Mouse (Mus musculus) gonadal fat pad, adult 2 months (tissue): Measurements from ENCODE around the gene Ccl5. TPM values are rescaled to one million over a fixed set of nuclear protein-coding genes. Genes with fewer than 3 reads are reported as not detected.
"Not testable (repeated sequence)": the region's sequence is repeated elsewhere in the genome, so short reads cannot be mapped to it uniquely, and the experiment has no call there.

Source experiments
- DNase-seq: peaks from one replicate; pipeline ENCODE4 v3.0.0-alpha.2; 2012; ENCODE audit warnings: low read depth
- polyA plus RNA-seq: library from polyadenylated mRNA; depleted of rRNA; stranded (reverse); fragments of >200 nt; gene quantifications from 2 replicates; pipeline ENCODE4 v1.2.3, GENCODE M21; 2012; rRNA removed

Gene Ccl5
- polyA plus RNA-seq: 19.1 and 24.7 TPM in 2 replicates

GRCm38 (mm10) chr11:83530360-83530759, at the start of gene Ccl5:
Gene Ccl5, minus strand, starts transcription at chr11:83530518.
- DNase-seq: no peak

DNA sequence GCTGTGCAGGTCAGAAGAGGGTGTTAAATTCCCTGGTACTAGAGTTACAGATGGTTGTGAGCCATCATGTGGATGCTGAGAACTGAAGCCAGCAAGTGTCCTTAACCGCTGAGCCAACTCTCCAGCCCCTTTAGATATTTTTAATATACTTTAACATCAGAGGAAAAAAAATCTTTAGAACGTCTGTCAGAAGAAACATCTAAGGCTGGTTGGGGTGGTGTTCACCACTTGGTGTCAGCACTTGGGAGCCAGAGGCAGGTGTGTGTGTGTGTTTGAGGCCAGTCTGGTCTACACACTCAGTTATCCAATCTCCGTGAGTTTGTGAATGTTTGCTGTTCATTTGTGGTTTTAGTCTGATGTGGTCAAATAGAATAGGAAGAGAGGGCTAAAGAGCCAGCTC, 48.7 kb upstream of the Ccl5 start:
- DNase-seq: no peak

DNA sequence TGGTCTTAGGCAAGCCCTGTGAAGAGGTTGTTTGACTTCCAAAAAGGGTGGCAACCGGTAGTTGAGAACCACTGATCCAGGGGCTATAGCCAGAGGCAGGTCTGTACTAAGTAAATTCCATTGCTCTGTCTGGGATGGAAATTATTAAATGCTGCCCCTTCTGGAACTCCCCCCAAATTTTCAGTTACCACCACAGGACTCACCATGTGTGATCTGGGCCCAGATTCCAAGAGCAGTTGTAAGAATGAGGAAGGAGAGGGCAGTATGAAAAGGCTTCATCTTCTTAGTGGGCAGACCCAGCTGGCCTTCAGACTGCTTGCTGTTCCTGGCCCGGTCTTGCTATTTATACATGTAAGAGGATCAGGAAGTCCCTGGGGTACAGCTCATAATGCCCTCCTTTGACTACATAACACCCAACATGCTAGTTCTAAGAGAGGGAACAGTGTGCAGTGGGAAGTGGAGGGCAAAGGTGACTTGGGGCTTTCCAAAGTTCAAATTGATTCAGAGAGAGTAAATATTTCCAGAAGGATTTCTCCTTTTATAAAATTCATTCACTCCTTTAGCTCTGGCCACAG, 48.0 kb upstream of the Ccl5 start, which contains the start of gene Ccl9:
Gene Ccl9 (minus strand): TSS at position 451 of the 575 bp plus-strand sequence.
- DNase-seq: no peak

DNA sequence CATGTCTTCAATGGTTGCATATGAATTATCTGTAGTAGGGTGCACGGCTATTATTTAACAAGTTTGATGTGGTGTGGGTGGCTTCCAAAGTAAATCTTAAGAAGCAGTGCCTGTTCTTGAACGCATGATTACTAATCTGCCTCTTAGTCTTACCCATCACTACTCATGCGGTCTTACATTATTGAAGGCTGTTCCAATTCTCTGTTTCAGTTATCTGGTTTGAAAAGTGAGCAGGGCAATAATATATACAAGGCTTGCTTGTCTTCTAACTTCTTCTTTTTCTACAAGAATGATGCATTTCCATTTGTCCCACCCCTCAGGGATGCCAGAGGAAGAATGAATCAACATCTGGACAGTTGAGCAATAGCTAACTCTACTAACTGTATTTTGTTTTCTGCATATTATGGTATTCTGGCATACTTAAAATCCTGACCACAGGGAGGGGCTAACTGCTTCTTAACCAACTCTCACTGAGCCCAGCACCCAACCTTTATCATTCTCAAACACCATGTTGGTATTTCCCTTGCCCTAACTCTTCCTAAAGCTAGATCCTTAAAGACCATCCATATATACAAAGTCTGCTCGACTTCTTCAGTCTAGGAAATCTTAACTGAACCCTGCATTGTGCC, 46.7 kb upstream of the Ccl5 start:
- DNase-seq: no peak

- DNase-seq: no peak
These were observed 42.5 kb upstream of the Ccl5 start for GRCm38 (mm10) chr11:83572834-83573233.

GRCm38 (mm10) chr11:83572223-83572622, 41.9 kb upstream of the Ccl5 start:
- DNase-seq: no peak

DNA sequence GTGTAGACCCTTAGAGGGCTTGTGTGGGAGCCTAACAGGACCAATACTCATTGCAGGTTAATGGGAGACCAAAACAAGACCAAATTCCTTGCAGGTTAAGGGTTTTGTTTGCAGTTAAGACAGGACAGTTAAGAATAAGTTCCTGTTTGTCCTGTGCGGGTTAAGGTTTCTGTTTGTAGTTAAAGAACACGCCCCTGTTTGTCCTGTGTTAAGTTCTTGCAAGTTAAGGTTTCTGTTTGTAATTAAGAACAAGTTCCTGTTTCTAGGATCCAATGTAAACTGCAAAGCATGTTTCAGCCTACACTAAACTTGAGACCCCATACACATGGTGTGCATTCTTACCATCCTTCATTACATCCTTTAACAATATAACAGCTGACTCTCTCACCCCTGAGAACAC, 39.9 kb upstream of the Ccl5 start:
- DNase-seq: no peak

DNA sequence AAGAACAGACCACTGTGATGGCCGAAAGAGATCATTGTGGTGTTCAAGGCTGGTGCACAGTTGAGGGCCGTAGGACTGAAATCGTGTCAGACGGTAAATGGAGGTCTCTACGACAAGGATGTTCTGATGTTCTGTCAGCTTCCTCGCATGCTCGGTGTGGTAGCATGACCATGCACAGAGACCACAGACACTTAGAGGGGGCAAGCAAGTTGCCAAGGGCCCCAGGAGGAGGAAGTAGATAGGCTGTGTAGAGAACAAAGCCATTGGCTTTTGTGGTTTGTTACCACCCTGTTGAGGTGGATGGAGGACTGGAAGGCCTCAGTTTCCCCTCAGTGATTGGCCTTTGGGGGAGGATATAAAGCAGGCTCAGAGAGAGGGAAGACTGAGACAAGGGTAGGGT, 38.9 kb upstream of the Ccl5 start:
- DNase-seq: no peak

DNA sequence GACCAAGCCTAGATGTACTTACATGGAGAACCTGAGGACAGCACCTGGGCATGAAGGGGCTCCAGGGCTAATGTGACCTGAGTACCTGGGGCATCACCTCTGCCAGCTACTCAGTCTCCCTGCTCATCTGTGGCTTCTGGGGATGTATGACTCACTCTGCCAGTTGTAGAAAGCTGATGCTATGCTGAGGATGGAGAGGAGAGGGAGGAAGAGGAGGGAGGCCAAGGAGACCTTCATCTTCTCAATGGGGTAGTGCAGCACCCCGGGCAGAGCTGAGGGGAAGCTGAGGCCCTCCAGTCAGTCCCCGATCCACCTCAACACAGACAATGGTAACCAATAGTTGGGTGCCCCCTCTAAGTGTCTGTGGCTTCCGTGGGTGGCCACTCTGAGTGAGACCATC, 38.5 kb upstream of the Ccl5 start:
- no peak for DNase-seq

DNA sequence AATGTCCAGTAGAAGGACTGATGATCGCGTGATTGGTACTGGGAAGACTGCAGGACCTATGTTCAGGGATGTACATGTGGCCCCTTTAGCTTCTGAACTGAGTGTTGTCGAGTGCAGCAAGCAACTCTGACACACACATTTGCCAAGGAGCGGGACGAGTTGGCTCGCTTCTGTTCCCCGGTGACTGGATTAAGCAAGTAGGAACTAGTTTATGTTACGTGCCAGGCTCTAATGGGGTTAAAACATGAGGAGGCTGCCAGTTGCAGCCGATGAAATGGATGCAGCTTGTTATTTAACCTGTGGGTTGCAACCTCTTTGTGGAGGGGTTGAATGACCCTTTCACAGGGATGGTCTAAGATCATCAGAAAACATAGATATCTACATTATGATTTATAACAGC, 37.7 kb upstream of the Ccl5 start:
- no peak for DNase-seq

GRCm38 (mm10) chr11:83567311-83567710, 37.0 kb upstream of the Ccl5 start:
- no peak for DNase-seq

- no peak for DNase-seq
These were observed 36.3 kb upstream of the Ccl5 start for GRCm38 (mm10) chr11:83566617-83567016.

- no peak for DNase-seq
These were observed 33.4 kb upstream of the Ccl5 start for GRCm38 (mm10) chr11:83563754-83564153.

- DNase-seq: no peak
These were observed 32.1 kb upstream of the Ccl5 start for GRCm38 (mm10) chr11:83562311-83562887.

GRCm38 (mm10) chr11:83560405-83560804, 30.1 kb upstream of the Ccl5 start:
- no peak for DNase-seq

DNA sequence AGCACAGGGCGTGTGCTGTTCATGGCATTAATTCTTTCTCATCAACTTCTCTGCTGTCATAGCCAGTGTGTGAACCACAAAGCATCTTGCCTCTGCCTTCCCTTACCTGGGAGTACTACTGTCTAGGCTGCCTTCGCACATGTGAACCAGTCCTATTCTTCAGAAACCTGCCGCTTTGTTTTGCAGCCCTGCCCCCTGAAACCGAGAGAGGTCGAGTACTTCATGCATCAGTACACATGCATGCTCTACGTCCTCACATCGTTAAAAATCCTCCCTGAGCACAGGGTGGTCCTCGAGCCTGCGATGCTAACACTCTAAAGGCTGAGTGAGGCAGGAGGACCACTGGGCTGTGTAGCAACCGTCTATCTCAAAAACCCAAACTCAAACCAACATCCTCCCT, 26.8 kb upstream of the Ccl5 start:
- DNase-seq: no peak

DNA sequence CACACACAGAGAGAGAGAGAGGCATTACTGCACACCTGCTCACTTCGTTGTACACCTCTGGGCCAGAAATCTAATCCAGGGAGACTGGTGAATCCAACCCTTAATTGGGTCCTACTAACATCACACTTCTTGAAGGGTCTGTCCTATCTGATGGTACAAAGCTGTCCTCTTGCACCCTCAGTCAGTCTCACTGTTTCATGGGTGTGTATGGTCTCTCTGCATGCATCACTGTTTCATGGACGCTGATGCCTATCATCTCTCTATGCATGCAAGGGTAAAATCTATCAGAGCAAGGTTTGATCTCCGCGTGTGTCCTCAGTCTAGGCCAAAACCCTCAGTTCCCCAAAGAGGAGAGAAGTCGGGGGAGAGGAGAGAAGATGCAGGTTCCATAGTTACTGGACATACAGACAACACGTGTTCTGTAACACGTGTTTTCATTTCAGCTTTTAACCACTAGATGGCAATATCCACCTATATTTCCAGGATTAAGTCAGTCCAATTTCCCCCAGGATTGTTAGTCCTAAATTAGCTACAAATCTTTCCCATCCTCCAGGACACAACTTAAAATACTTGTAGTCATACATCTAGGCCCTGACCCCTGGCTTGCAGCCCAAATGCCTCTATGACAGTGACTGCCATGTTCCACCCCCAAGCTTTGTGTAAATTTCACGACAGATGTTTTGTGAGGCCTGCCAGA, 25.9 kb upstream of the Ccl5 start:
- DNase-seq: no peak

GRCm38 (mm10) chr11:83551668-83552067, 21.4 kb upstream of the Ccl5 start:
- DNase-seq: no peak

GRCm38 (mm10) chr11:83551037-83551436, 20.7 kb upstream of the Ccl5 start:
- not testable (repeated sequence) for DNase-seq

DNA sequence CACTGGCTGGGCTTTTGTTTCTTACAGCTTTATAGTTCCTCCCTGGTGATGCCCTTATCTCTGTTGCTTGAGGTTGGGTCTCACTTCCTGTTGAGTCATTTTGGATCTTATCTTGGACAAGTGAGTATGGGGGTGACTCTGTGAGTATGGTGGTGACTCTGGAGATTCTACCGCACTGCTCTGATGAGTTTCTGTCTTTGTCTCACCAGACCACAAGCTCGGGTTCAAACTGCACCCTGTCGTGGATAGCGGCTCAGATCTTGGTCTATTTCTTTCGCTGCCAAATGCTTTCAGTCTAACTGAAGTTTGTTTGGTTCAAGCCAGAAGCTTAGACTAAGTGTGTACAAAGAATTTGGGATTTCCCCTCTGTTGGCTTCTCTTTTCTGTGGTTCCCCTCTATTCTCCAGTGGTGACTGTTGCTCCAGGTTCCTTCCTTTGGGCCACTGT, 19.9 kb upstream of the Ccl5 start:
- no peak for DNase-seq

- DNase-seq: no peak
These were observed 13.9 kb upstream of the Ccl5 start for GRCm38 (mm10) chr11:83544214-83544613.

DNA sequence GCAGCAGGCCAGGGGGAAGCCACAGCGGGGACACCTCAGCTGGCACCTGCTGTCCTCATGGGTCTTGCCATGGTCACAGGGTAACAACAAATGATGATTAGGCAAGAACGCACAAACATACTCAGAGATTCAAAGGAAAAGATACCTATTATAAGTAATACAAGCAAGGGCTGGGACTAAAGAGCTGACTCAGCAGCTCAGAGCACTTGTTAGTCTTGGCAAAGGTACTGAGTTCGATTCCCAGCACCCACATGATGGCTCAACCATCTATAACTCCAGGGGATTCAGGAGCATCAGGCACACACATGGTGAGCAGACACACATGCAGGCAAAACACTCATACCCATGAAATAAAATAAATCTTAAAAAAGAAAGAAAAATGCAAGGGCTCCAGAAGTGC, 11.1 kb upstream of the Ccl5 start:
- DNase-seq: no peak

DNA sequence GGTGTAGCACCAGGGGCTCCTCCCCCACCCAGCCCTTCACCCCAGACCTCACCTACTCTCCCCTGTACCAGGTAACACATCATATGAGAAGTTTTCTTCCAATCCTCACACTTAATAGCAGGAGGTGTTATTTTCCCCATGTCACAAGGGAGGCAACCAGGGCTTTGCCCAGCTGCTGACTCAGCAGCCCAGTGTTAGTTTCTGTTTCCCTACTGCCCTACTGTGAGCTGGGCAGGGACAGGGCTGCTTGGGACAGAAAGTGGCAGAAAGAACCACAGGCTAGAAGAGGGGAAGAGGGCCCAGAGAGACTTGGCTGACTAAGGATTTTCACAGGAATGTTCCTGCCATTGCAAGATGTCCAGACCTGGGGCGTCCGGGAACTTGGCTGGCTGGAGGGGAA, 10.6 kb upstream of the Ccl5 start:
- DNase-seq: no peak
